Mouse (Mus musculus) erythroblast, embryonic 14.5 days (primary cell): ENCODE results near the gene Arl5c. TPM values are rescaled to one million over a fixed set of nuclear protein-coding genes. Genes with fewer than 3 reads are reported as not detected.

Experiments
- H3K27me3 ChIP-seq: 2 replicates; pipeline ENCODE4 v1.6.1; 2012; ENCODE audit warnings: inconsistent platforms; ENCODE audit not compliant: control insufficient read depth
- H3K36me3 ChIP-seq: 2 replicates; pipeline ENCODE4 v1.6.1; 2012; ENCODE audit warnings: mild to moderate bottlenecking, inconsistent platforms; ENCODE audit not compliant: control insufficient read depth
- H3K4me1 ChIP-seq: 2 replicates; pipeline ENCODE4 v1.6.1; 2012; ENCODE audit warnings: inconsistent platforms; ENCODE audit not compliant: control insufficient read depth
- H3K4me3 ChIP-seq: replicated peaks from 2 replicates; pipeline ENCODE3; 2012; ENCODE audit warnings: moderate library complexity, mild to moderate bottlenecking, inconsistent platforms
- H3K9me3 ChIP-seq: 2 replicates; pipeline ENCODE4 v1.6.1; 2012; ENCODE audit warnings: low read length, inconsistent platforms, mixed read lengths; ENCODE audit not compliant: control insufficient read depth
- GATA1 ChIP-seq: IDR thresholded peaks from 2 replicates; pipeline ENCODE4 v1.6.1; 2012; ENCODE audit warnings: low read length, inconsistent platforms, mixed read lengths
- TAL1 ChIP-seq: IDR thresholded peaks from 3 replicates; pipeline ENCODE4 v1.6.1; 2012; ENCODE audit warnings: low read length, inconsistent platforms, mixed read lengths
- polyA plus RNA-seq: library from polyadenylated mRNA; stranded (reverse); fragments of >175 nt; gene quantifications from 2 replicates; pipeline ENCODE4 v1.2.3, GENCODE M21; 2012

Arl5c gene
- polyA plus RNA-seq, 1 experiment, result not detected

DNA sequence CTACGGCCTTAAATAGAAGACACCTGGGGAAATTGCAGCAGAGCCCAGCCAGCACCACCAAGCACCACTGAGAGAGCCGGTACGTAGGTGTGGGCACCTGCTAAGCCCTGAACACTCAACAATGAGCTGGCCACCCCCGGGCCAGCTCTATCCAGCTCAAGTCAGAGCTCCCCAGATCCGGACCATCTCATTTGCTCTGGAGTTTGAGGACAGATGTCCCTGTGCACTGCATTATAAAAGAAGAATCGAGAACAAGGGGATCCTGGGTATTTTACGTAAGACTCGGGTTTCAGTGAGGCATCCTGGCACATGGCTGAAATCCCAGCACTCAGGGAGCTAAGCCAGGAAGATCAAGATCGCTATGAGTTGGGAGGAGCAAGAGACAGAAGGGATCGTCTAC is 51.0 kb downstream of the Arl5c start:
- H3K27me3 ChIP-seq, result no peaks in the 10 kb centered on the region
- H3K36me3 ChIP-seq, result no peaks in the 10 kb centered on the region
- TF ChIP-seq GATA1 (no peak), TAL1 (no peak)
- no peaks in the 10 kb centered on the region for H3K9me3 ChIP-seq
- no peak overlapping the region for H3K4me3 ChIP-seq
- H3K4me1 ChIP-seq, result peaks cover 13% of the 10 kb centered on the region

DNA sequence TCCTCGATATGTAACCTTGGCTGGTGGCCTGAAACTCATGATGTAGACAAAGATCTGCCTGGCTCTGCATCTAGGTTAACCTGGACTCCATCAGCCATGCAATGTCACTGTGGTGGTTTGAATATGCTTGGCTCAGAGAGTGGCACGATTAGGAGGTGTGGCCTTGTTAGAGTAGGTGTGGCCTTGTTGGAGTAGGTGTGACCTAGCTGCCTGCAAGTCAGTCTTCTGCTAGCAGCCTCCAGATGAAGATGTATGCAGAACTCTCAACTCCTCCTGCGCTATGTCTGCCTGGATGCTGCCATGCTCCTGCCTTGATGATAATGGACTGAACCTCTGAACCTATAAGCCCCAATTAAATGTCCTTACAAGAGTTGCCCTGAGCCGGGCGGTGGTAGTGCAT is 52.7 kb downstream of the Arl5c start:
- no peaks in the 10 kb centered on the region for H3K9me3 ChIP-seq

DNA sequence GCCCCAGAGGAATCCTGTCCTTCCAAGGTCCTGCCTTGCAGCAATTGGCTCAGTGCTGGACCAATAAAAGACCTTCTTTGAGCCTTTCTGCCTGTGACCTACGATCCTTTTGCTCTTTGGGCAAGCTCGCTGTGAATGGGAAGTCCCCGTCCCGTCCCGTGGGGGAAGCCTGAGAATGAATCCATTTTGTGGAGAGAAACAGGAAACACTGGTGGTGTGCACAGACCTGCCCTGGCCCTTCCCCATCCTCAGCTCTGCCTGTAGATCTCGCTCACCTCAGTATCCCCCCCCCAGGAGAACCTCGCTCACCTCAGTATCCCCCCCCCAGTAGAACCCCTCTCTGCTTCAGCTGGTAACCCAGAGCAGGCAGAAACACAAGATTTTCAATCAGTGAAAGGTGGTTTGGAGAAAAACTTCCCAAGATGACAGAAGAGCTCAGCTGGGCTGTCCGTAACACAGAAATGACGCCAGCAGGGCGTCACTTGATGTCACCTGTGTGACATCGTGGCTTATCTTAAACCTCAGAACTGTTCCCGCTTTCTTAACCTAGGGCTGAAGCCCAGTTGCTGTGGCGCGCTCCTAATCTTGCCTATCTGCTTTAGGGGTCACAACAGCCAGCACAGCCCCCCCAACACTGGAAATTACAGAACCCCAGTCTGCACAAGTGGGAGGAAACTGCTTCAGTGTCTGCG is 53.4 kb downstream of the Arl5c start:
- TF ChIP-seq TAL1, result no peak
- no peak for TF ChIP-seq GATA1
- Histone ChIP-seq H3K4me3 (no peak overlapping the region), H3K36me3 (no peaks in the 10 kb centered on the region), H3K27me3 (no peaks in the 10 kb centered on the region), H3K9me3 (no peaks in the 10 kb centered on the region), H3K4me1 (peaks cover 2% of the 10 kb centered on the region; the same call in 1 of the 2 replicates)

More for the DNA sequence above, 52.7 kb downstream of the Arl5c start:
- no peak overlapping the region for H3K4me3 ChIP-seq
- TF ChIP-seq TAL1 (no peak), GATA1 (no peak)
- no peaks in the 10 kb centered on the region for H3K27me3 ChIP-seq
- H3K4me1 ChIP-seq, result peaks cover 2% of the 10 kb centered on the region; the same call in 1 of the 2 replicates
- H3K36me3 ChIP-seq, result no peaks in the 10 kb centered on the region

Other genes with a start within 250 kb of the Arl5c start
- 1.2 and 1.3 TPM in 2 replicates for gene Cwc25, start 229.6 kb downstream of the Arl5c start, polyA plus RNA-seq
- gene 1700001P01Rik, start 220.3 kb downstream of the Arl5c start, polyA plus RNA-seq, result not detected in 2 replicates
- 22.6 and 32.2 TPM in 2 replicates for gene Rpl23, start 213.7 kb downstream of the Arl5c start, polyA plus RNA-seq
- gene Lasp1, start 197.2 kb downstream of the Arl5c start, polyA plus RNA-seq, result 0.41 and 0.56 TPM in 2 replicates
- not detected in 2 replicates for gene B230217C12Rik, start 155.4 kb downstream of the Arl5c start, polyA plus RNA-seq
- not detected in 2 replicates for gene Fbxo47, start 112.0 kb downstream of the Arl5c start, polyA plus RNA-seq
- 0.02 TPM in 2 replicates for gene Plxdc1, start 9.7 kb downstream of the Arl5c start, polyA plus RNA-seq
- 0.03 TPM in 1 of 2 replicates, not detected in the other for gene Cacnb1, start 26.9 kb upstream of the Arl5c start, polyA plus RNA-seq
- 204 and 241 TPM in 2 replicates for gene Rpl19, start 30.5 kb upstream of the Arl5c start, polyA plus RNA-seq
- not detected in 2 replicates for gene Stac2, start 57.3 kb upstream of the Arl5c start, polyA plus RNA-seq
- 0.25 and 0.28 TPM in 2 replicates for gene Fbxl20, start 154.2 kb upstream of the Arl5c start, polyA plus RNA-seq
- 1.0 and 1.1 TPM in 2 replicates for gene Med1, start 197.1 kb upstream of the Arl5c start, polyA plus RNA-seq
- 1.6 and 1.8 TPM in 2 replicates for gene Cdk12, start 206.9 kb upstream of the Arl5c start, polyA plus RNA-seq